Mouse (Mus musculus) left cerebral cortex, adult 11 months (tissue): ENCODE data around the gene Efemp2.

Experiments
- DNase-seq: peaks from one replicate; pipeline ENCODE4 v3.0.0; 2022; ENCODE audit warnings: low spot score

Gene Efemp2

GRCm38 (mm10) chr19:5503687-5504086 is 29.9 kb downstream of the Efemp2 start, which contains the start of gene 1700020D05Rik:
Gene 1700020D05Rik (minus strand): TSS chr19:5503787.
- no peak for DNase-seq

GRCm38 (mm10) chr19:5510031-5511026 is 36.6 kb downstream of the Efemp2 start, which contains the start of gene Snx32:
Gene Snx32 (minus strand): TSS chr19:5510538.
- peak; percentile 99 for DNase-seq

- DNase-seq, result no peak
These were observed 37.4 kb downstream of the Efemp2 start for GRCm38 (mm10) chr19:5511074-5511632.

- no peak for DNase-seq
These were observed 38.6 kb downstream of the Efemp2 start for GRCm38 (mm10) chr19:5512091-5513004.

- DNase-seq, result no peak
These were observed 39.2 kb downstream of the Efemp2 start for GRCm38 (mm10) chr19:5513005-5513349.

GRCm38 (mm10) chr19:5515840-5516777 is 42.4 kb downstream of the Efemp2 start:
- no peak for DNase-seq

- no peak for DNase-seq
These were observed 43.3 kb downstream of the Efemp2 start for GRCm38 (mm10) chr19:5516906-5517505.

- no peak for DNase-seq
These were observed 45.0 kb downstream of the Efemp2 start for GRCm38 (mm10) chr19:5518721-5519120.

- DNase-seq, result no peak
These were observed 51.5 kb downstream of the Efemp2 start for GRCm38 (mm10) chr19:5525204-5525603.

- peak; percentile 80 for DNase-seq
These were observed 55.8 kb downstream of the Efemp2 start for GRCm38 (mm10) chr19:5529325-5530137.

GRCm38 (mm10) chr19:5530138-5530524 is 56.4 kb downstream of the Efemp2 start:
- no peak for DNase-seq
